34 mouse cellular contexts compared by ENCODE assay signal in the genomic region with DNA sequence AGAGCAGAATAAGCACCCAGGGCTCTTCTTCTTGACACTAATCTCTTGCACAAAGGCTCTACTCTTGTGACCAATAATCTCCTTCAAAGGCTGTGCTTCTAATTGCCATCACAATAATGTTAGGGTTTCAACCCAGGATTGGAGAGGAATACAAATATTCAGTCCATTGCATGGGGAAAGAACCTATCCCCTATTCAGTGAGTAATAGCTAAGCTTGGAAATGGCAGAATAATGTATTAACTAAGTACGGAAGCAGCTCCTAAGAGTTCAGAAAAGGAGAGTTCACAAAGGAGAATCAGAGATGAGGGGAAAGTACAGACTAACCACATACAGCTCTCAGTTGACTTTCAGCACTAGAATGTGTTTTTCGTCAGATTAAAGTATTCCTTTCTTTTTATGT.
"Had no signal": no experiment of that assay in that cellular context is flagged by ENCODE, and none has a peak within 500 bp of the region (broad histone marks: within the 10 kb centered on the region; RNA-seq: fewer than 3 reads in every experiment).

No protein-coding gene starts in this region.

- H3K4me2 ChIP-seq: heart, embryonic 11.5 days; heart, embryonic 12.5 days; heart, embryonic 15.5 days; hindbrain, embryonic 12.5 days; hindbrain, embryonic 13.5 days; hindbrain, embryonic 14.5 days; hindbrain, embryonic 15.5 days; intestine, embryonic 15.5 days; kidney, embryonic 15.5 days had no signal

- ATAC-seq: hindbrain, embryonic 16.5 days; hindbrain, postnatal 0 days; inflammation-experienced regulatory T-cells, adult 6 months; intestine, embryonic 15.5 days; intestine, embryonic 16.5 days; intestine, postnatal 0 days had no signal

- H3K27me3 ChIP-seq: heart, embryonic 12.5 days; heart, embryonic 15.5 days; hindbrain, embryonic 12.5 days; hindbrain, embryonic 13.5 days; hindbrain, embryonic 15.5 days; intestine, embryonic 15.5 days had no signal

- H3K9me3 ChIP-seq: heart, embryonic 10.5 days; heart, embryonic 12.5 days; heart, embryonic 15.5 days; hindbrain, embryonic 10.5 days; hindbrain, embryonic 12.5 days; hindbrain, embryonic 13.5 days; hindbrain, embryonic 15.5 days; intestine, embryonic 15.5 days; kidney, embryonic 15.5 days had no signal

- H3K4me3 ChIP-seq: heart, embryonic 10.5 days; heart, embryonic 12.5 days; heart, embryonic 15.5 days; hindbrain, embryonic 10.5 days; hindbrain, embryonic 12.5 days; hindbrain, embryonic 13.5 days; hindbrain, embryonic 15.5 days; intestine, embryonic 15.5 days; kidney, embryonic 15.5 days; layer of hippocampus, adult 2 months; left cerebral cortex, adult 2 months had no signal

- H3K27ac ChIP-seq: heart, embryonic 15.5 days; hindbrain, embryonic 10.5 days; hindbrain, embryonic 12.5 days; hindbrain, embryonic 13.5 days; hindbrain, embryonic 14.5 days; hindbrain, embryonic 15.5 days; hindbrain, postnatal 0 days; intestine, embryonic 15.5 days; kidney, embryonic 15.5 days; kidney, postnatal 0 days; layer of hippocampus, adult 2 months; left cerebral cortex, adult 2 months had no signal

- DNase-seq: heart, postnatal 10 days; heart, postnatal 36 days; heart, postnatal 4 days; kidney, adult 11 months; kidney, adult 18-20 months; kidney, adult 2 months; kidney, adult 8-10 months; kidney, adult 9 months; kidney, postnatal 10 days; kidney, postnatal 14 days; kidney, postnatal 25 days; kidney, postnatal 36 days; kidney, postnatal 4 days; layer of hippocampus, adult 9-11 months; layer of hippocampus, postnatal 36 days had no signal

- H3K36me3 ChIP-seq: heart, embryonic 10.5 days; heart, embryonic 12.5 days; heart, embryonic 15.5 days; hindbrain, embryonic 10.5 days; hindbrain, embryonic 12.5 days; hindbrain, embryonic 13.5 days; hindbrain, embryonic 15.5 days; intestine, embryonic 15.5 days; kidney, embryonic 15.5 days had no signal

- H3K4me1 ChIP-seq: hindbrain, embryonic 12.5 days; hindbrain, embryonic 13.5 days; hindbrain, embryonic 15.5 days; intestine, embryonic 15.5 days had no signal

- H3K9ac ChIP-seq: heart, embryonic 12.5 days; heart, embryonic 15.5 days; hindbrain, embryonic 12.5 days; hindbrain, embryonic 13.5 days; hindbrain, embryonic 14.5 days; hindbrain, embryonic 15.5 days; intestine, embryonic 15.5 days; kidney, embryonic 15.5 days had no signal
